Mouse (Mus musculus) gastrocnemius, postnatal 36 days (tissue): ENCODE measurements around the gene Acnat1. TPM values are rescaled to one million over a fixed set of nuclear protein-coding genes. Genes with fewer than 3 reads are reported as not detected.
"Not testable (repeated sequence)": the region's sequence is repeated elsewhere in the genome, so short reads cannot be mapped to it uniquely, and the experiment has no call there.

Experiments used
- DNase-seq, 2 experiments: peaks; one replicate each; pipeline ENCODE4 v3.0.0; 2022
- intact Hi-C: fragments of 180-260 bp; cut with DNase I; formaldehyde crosslinking; loops from one replicate; pipeline ENCODE4 v1.15.1; 2025
- long read RNA-seq, 2 experiments: library from polyadenylated mRNA; stranded (forward); transcript quantifications; one replicate each; pipeline ENCODE4 v2.0.0; 2021
- total RNA-seq, 2 experiments: library from RNA; stranded (reverse); gene quantifications; 2 replicates each; pipeline ENCODE4 v1.2.3; 2021

The Acnat1 gene
- not detected for total RNA-seq
- long read RNA-seq, experiment 1, result 0 reads
- long read RNA-seq, experiment 2, result 0 reads

DNA sequence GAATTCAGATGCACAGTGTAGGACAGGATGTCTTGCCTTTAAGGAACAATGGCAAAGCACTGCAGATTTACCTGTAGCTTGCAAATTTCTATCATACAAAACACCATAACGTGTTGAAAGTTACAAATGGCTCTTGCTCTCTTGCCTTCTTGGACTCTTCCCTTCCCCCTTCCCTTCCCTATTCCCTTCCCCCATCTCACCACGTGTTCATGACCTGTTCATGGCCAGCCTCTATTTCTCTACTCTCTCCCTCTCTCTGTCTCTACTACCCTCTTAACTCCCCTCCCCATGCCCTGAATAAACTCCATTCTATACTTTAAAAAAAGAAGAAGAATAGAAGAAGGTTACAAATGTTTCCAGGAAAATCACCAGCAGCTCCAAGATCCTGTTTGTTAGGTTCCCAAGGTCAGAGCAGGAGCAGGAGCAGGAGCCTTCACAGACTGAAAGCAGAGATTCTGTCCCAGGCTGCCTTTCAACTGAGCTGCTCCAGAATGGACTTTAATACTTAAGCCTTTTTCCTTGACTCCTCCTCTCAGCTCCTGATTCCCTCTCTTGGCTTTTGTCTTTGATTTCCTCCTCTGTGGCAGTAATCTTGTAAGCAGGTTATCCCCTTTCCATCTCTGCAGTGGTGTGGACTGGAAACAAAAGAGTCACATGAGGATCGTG is at the start of gene Acnat1:
Gene Acnat1 (minus strand): TSS at position 478 of the 666 bp plus-strand sequence.
- no peak for DNase-seq
- intact Hi-C loops, result no loop called here

DNA sequence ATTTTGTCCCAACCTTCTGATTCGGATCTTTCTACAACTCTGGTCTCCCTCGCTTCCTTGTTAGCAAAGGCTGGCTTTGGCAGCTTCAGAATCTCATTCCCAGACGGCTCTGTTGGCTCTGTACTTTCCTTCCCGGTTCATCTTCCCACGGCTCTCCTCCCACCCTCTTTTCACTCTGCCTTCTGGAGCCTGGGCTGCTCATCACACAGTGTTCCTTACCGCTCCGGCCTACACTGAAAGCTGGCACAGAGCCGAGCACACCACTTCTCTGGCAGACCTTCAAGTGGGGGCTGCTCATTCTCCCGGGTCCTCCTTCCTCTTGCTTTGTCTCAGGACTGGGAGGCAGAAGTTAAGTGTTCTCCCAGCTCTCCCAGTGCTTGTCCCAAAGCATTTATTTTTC is 48.9 kb upstream of the Acnat1 start:
- intact Hi-C loops, result loop anchor here (5.0 kb wide), 1 partner anchor 35 kb away; no protein-coding TSS in a partner anchor
- peak in 1 of 2 experiments; percentile 5 for DNase-seq

- no peak for DNase-seq
- intact Hi-C loops, result loop anchor here (5.0 kb wide), 1 partner anchor 36 kb away; no protein-coding TSS in a partner anchor
Measured at GRCm38 (mm10) chr4:49521346-49521745, 47.6 kb upstream of the Acnat1 start.

DNA sequence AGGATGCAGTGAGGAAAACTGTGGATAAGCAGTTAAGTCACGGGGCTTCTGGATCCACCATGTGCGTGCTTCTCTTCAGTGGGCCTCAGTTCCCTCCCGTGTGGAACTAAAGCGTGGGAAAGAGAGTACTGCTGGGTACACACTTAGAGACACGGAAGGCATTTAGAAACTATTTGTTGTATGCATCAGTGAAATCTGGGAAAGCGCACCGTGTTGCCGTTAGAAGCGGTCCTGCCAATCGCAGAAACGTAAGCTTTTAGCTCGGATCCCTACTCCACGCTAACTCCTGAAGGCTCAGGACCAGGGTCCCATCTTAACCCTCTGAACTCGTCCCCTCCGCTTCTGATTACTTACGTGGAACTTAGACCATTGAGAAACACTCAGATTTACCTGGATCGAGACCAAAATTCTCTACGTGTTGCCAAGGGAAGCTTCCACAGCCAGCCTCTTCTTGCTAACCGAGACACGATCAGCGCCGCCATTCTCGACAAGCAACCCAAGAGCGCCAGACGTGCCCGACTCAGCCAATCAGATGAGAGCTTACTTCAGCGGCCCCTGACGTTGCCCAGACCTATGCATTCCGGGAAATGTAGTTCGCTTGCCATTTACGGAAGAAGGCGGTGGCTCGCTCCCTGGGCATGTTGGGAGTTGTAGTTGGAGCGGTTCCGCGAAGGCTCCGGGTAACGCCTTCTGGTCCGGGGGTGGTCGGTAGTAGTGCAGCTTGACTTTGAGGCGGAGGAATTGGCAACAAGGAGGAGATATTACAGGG is 47.0 kb upstream of the Acnat1 start, which contains the start of the genes Mrpl50 and Zfp189:
Gene Mrpl50 (minus strand): TSS at position 522 of the 769 bp plus-strand sequence.
Gene Zfp189 (plus strand): TSS at position 605 of the 769 bp plus-strand sequence.
- intact Hi-C loops, result loop anchor here (5.0 kb wide), 1 partner anchor 37 kb away; no protein-coding TSS in a partner anchor
- DNase-seq, result peak; percentile 79 to 88

DNA sequence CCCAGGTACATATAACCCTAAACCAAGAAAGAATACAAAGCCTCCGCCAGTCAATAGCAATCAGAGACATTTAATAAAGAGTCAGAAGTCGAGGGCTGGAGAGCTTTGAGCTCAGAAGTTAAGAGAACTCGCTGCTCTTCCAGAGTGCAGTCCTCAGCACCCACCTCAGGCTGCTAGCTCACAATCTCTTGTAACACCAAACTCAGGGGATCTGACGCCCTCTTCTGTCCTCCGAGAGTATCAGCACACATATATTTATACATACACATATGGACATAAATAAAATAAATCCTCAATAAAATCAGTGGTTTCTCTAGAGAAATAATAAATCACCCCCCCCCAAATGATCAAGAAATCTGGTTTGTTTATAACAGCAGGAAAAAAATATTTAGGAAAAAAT is 45.8 kb upstream of the Acnat1 start:
- DNase-seq, result no peak
- intact Hi-C loops, result no loop called here

DNA sequence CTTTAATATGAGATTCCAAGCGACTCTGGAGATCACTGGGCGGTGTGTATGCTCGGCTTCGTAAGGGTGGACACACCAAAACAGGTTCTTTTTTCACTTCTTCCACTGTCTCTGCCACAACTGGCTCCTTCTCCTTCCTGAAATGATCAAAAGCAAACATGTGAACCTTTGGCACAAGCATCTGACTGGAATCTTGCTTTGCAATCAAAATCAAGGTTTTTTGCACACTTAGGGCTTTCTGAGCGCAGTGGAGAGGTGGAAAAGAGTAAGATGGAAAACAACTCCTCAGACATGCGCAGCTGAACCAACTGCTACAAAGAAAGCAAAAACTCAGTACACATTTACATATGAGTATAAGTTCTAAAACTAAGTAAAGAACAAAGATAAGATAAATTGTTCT is 40.7 kb upstream of the Acnat1 start:
- no peak for DNase-seq
- intact Hi-C loops, result no loop called here

- intact Hi-C loops, result no loop called here
- DNase-seq, result no peak
Measured at GRCm38 (mm10) chr4:49512636-49513035, 38.9 kb upstream of the Acnat1 start.

GRCm38 (mm10) chr4:49510236-49510835 is 36.6 kb upstream of the Acnat1 start:
- DNase-seq, intact Hi-C loops: not testable (repeated sequence)

DNA sequence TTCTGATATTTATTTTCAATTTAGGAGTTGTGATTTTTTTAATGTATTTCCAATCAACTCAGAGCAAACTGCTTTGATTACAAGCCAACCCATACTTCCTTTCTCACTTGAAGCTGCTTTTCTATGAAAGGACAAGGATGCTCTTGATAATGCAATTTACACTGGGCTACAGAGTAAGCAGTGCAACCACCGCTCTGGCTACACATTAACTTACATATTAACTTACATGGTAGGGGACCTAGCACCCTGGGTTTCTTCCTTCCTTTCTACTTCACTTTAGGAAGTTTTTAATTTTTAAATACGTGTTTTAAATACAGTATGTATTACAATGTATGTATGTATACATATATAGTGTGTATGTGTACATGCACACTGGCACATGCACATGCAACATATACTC is 35.5 kb upstream of the Acnat1 start:
- no peak for DNase-seq
- intact Hi-C loops, result no loop called here

GRCm38 (mm10) chr4:49506386-49506785 is 32.7 kb upstream of the Acnat1 start, which contains the start of gene Baat:
TSS of gene Baat (minus strand) at chr4:49506557.
- intact Hi-C loops, result no loop called here
- DNase-seq, result no peak

DNA sequence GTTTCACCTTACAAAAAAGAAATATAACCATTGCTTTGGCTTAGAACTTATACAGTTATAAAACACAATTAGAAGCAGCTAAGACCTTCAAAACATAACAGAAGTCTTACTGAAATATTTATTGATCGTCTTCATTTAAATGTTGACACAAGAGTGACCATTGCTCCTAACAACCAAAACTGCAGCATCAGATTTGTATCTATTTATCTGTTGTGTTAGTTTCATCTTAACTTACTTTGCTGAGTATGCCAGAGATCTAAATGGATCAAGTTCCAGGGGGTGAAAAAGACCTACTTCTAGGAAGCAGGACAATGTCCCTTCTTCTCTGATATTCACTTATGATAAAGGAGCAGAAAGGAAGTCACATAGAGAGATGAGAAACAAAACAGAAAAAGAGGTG is 29.9 kb upstream of the Acnat1 start:
- no peak for DNase-seq
- intact Hi-C loops, result no loop called here

- intact Hi-C loops, DNase-seq: not testable (repeated sequence)
Measured at GRCm38 (mm10) chr4:49485934-49486650, 12.4 kb upstream of the Acnat1 start.

DNA sequence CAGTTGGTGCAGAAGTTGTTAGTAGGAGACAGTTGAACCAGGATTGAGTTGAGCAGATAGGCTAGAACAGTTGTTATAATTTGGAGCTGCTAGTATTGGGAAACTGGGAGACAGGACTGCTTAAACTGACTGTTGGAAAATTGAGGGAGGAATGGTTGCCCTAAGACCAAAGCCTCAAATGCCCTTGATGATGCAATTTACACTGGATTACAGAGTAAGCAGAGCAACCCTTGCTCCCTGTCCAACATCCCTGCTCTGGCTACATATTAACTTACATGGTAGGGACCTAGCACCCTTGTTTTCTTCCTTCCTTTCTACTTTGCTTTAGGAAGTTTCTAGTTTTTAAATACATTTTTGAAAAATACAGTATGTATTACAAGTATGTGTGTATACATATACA is 11.7 kb upstream of the Acnat1 start:
- intact Hi-C loops, result no loop called here
- no peak for DNase-seq

DNA sequence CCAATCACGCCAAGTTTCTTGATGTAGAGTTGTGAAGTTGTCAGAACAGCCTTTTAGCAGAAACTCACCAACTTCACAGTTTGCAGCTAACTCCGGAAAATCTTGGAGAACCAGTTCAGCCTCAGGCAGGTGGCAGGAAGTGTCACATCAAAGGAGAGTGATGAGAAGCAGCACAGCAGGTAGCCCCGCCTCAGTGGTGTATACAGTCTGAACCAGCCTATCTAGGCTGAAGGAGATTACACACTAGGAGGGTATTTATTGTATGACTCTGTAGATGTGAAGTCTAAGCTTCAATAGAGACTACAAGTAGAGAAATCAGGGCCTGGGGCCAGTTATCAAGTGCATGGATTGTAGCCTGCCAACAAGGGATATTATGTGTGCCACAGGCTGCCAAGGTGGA is 7.2 kb upstream of the Acnat1 start:
- no peak for DNase-seq
- intact Hi-C loops, result no loop called here

DNA sequence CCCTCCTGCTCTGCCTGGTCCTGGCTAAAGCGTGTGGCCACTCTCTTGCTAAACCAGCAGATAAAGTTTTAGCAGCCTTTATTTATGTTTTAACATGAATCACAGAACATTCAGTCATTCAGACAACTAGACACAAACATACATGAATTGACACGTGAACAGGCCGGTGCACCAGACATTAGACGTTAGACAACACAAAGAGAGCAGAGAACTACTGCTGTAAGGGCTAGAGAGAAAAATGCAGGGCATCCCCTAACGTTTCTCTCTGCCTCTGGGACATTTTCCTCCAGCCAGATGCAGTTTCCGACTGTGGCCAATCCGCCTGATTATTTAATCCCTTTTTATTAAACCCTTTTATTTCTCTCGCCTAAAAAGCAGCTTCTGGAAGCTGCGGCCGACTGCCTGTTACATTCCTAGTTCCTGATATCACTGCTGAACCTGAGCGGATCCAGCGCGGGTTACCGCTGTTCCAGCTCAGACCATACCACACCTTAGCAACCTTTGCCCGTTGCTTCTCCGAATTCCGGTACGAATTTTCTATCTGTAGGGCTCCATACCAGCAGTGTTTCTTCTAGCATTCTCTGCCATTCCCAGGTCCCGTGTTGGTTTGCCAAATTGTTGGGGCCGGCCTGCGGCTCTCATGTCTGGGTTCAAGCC is 6.5 kb upstream of the Acnat1 start:
- no peak for DNase-seq
- intact Hi-C loops, result no loop called here

DNA sequence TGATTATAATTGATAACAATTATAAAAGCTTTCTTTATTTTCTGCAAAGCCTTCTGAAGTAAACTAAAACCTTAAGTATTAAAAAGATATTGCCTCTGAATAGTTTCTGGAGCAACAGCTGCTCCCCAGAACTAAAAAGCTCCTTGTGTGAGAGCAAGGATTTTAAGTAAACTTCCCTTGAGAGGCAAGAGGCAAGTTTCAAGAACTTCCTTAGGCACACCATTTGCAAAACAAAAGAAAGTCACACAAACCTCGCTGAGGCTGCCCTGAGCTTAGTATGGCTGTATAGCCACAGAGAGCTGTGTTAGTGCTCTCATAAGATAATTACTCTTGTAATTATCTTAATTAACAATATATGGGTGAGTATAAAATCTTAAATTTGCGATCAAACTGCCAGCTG is 5.3 kb upstream of the Acnat1 start:
- DNase-seq, intact Hi-C loops: not testable (repeated sequence)

DNA sequence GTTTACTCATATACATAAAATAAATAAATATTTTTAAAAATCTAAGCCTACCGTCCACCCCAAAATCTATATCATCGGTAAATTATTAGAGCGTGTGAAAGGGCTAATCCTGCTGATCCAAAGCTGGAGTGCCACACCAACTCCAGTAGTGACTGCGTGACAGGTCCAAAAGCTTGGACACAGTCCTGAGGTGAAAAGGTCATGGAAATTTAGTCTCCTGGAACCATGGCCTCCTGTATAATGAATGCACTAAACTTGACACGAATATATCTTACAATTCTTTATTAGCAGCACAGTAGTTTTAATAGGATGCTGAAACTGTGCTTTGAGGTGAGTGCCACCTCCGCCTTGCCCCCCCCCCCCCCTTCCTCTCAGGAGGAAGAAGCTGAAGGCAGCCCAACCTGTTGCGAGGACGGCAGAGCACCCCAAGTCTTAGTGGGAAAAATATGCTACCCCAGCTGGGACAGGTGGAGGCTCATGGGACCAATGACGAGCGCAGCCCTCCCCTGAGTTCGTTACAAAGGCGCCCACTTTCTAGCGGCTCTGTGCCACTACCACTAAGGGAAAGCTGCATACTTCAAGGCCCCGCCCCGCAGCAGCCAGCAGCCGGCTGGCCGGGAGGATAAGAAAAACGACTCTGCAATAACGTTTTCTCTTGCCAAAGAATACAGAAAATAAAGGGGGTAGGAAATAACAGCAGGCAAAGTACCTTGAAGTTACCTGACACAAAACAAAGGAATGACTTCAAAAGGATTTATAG is 4.6 kb upstream of the Acnat1 start:
- DNase-seq, result no peak
- intact Hi-C loops, result no loop called here

- no peak for DNase-seq
- intact Hi-C loops, result no loop called here
Measured at GRCm38 (mm10) chr4:49474583-49474982, 871 bp upstream of the Acnat1 start.

DNA sequence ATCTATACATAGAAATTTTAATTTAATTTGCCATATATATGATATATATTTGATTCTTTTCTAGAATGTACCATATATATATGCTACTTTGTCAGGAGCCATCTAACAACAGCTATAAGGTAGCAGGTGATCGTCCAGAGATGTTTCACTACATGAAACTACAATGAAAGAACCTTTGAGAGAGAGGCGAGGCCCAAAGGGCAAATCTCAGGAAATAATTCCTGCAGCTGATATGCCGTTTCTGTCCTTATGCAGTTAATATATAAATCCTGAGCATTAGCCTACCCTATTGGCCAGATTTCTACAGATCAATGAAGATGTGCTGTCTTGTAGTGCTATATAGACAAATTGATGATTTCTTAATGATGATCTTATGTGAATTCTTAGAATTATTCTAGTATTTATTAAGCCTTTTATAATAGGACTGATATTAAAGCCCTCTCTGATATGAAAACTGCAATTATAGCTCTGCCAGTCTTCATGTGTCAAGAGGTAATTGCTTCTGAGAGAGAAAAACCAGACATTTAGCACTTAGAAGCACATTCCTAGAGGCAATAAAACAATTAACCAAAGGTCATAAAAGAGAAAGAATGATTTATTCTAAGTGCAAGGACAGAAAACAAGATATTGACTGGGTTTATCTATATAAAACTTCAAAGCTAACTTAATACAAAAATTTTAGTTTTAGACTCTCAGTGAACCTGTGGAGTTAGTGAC is 4.1 kb downstream of the Acnat1 start:
- intact Hi-C loops, result no loop called here

More for the DNA sequence above, 4.1 kb downstream of the Acnat1 start:
- DNase-seq, result no peak
